Mouse (Mus musculus) cortical plate, adult 2 months (tissue): Measurements from ENCODE around the gene Micu1.

Source experiments
- CTCF ChIP-seq: fragments of 200-500 bp; IDR thresholded peaks from 2 replicates; pipeline ENCODE4 v1.5.1; 2011; ENCODE audit warnings: mild to moderate bottlenecking, control low read depth, low read length; ENCODE audit not compliant: insufficient read depth; ENCODE audit errors: extremely low read depth
- POLR2A ChIP-seq: fragments of 200-500 bp; IDR thresholded peaks from 2 replicates; pipeline ENCODE4 v1.6.1; 2011; ENCODE audit warnings: mild to moderate bottlenecking, low read length, control low read depth; ENCODE audit not compliant: insufficient read depth; ENCODE audit errors: extremely low read depth

DNA sequence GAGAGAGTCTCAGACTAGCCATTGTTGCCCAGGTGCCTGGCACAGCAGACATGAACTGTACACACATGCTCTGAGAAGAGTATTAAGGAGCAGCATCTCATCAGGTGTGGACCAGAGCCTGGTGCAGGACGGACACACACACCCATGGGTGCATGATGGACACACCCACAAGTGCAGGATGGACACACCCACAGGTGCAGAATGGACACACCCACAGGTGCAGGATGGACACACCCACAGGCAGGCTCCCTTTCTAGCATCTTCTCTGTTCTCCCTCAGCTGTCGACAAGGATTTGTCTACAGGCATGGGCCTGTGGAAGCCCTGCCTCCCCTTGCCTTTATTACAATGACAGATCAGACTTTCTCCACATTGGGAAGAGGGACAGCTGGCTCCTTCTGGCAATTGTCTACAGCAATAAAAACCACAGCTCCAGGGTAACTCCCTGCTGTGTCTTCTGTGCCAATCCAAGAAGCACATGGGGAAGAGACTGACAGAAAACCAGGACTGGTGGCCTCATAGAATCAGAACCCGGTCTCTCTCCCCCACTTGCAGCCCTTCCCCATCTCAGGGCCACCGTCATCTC, 107.8 kb downstream of the Micu1 start:
- TF ChIP-seq POLR2A (no peak), CTCF (no peak)
